In the genomic region with DNA sequence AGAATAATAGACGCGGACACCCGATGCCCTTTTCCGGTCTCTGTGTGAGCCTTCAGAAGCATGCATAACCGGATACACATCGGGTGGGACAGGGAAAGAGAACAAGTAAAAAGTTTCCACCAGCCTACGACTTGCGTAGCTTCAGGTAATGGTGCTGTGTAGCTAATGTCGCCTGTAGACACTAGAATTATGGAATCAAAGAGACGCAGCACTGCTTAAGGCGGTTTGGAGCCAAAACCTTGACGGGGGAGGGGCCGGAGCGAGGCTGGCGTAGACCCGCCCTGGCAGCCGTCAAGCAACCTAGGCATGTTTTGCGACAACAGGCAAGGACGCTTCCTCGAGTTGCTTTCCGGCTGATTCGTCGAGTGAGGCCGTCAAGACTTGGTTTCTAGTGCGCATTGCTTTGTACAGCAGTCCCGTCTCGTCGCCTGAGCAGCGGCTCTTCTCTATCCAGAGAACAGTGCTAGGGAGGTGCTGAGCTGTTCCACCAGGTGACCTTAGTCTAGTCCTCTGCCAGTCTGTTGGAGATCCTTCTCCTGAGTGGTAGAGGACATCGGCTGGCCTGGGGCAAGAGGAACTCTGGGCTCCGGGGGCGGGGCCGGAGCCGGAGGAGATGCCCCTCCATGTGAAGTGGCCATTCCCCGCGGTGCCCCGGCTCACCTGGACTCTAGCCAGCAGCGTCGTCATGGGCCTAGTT, we compare ENCODE assay signal across 8 mouse cellular contexts. TPM values are rescaled to one million over a fixed set of nuclear protein-coding genes. Genes with fewer than 3 reads are reported as not detected.
DNase-seq lines count a peak whose midpoint lies in the region; ATAC-seq and TF ChIP-seq lines count a peak whose summit lies in the region.

No protein-coding gene starts in this region.

- peak; percentile 93 for TF ChIP-seq POLR2A in heart, adult 2 months (IDR thresholded peaks at IDR 0.05; ENCODE audit: insufficient read depth, low read depth, low read length)
- TF ChIP-seq POLR2A in spleen, adult 2 months (IDR thresholded peaks at IDR 0.05; ENCODE audit: low read depth, low read length) = no peak

- no peaks in the 10 kb centered on the region; the same call in 1 of the 2 replicates for H3K79me2 ChIP-seq in heart, adult 2 months (replicated peaks; ENCODE audit: control insufficient read depth, insufficient read depth, low read length)

- ATAC-seq in embryonic facial prominence, embryonic 13.5 days (ENCODE audit: insufficient number of reproducible peaks, insufficient read depth, low FRiP score, low TSS enrichment, low read depth) = peak; percentile 60; the same call in 1 of the 2 replicates
- ATAC-seq in limb, embryonic 13.5 days (ENCODE audit: low FRiP score, low read depth) = peak; percentile 65
- ATAC-seq in midbrain, embryonic 15.5 days (replicated peaks) = peak; percentile 86

- intact Hi-C loops in heart, adult 2 months (cut with DNase I) = loop anchor here (5.0 kb wide), 2 partner anchors 35 to 110 kb away; a partner anchor contains a TSS

- no peaks in the 10 kb centered on the region for H3K9me3 ChIP-seq in embryonic facial prominence, embryonic 13.5 days
- no peaks in the 10 kb centered on the region for H3K9me3 ChIP-seq in limb, embryonic 13.5 days
- H3K9me3 ChIP-seq in midbrain, embryonic 15.5 days = no peaks in the 10 kb centered on the region

- peaks cover 11% of the 10 kb centered on the region for H3K4me1 ChIP-seq in embryonic facial prominence, embryonic 13.5 days
- H3K4me1 ChIP-seq in heart, adult 2 months (ENCODE audit: control insufficient read depth, insufficient read depth, low read length) = peaks cover 6% of the 10 kb centered on the region
- H3K4me1 ChIP-seq in limb, embryonic 13.5 days = peaks cover 13% of the 10 kb centered on the region
- H3K4me1 ChIP-seq in midbrain, embryonic 15.5 days = peaks cover 16% of the 10 kb centered on the region
- H3K4me1 ChIP-seq in spleen, adult 2 months (ENCODE audit: control insufficient read depth, insufficient read depth, insufficient read length) = no peaks in the 10 kb centered on the region; the same call in 1 of the 2 replicates

- no peak for TF ChIP-seq CTCF in heart, adult 2 months (IDR thresholded peaks at IDR 0.05)
- TF ChIP-seq CTCF in spleen, adult 2 months (IDR thresholded peaks at IDR 0.05; ENCODE audit: extremely low read depth, insufficient read depth, insufficient read length, insufficient replicate concordance) = no peak

- peak overlapping the region; percentile 63 for H3K4me3 ChIP-seq in embryonic facial prominence, embryonic 13.5 days
- peak overlapping the region; percentile 56 for H3K4me3 ChIP-seq in heart, adult 2 months
- H3K4me3 ChIP-seq in limb, embryonic 13.5 days = peak overlapping the region; percentile 62
- peak overlapping the region; percentile 60 for H3K4me3 ChIP-seq in midbrain, embryonic 15.5 days
- peak overlapping the region; percentile 67 for H3K4me3 ChIP-seq in spleen, adult 2 months (ENCODE audit: extremely low read depth, insufficient read depth, insufficient read length)

- H3K4me2 ChIP-seq in embryonic facial prominence, embryonic 13.5 days = peak overlapping the region; percentile 70
- H3K4me2 ChIP-seq in limb, embryonic 13.5 days (replicated peaks) = peak overlapping the region; percentile 76
- peak overlapping the region; percentile 72 for H3K4me2 ChIP-seq in midbrain, embryonic 15.5 days

- H3K27me3 ChIP-seq in embryonic facial prominence, embryonic 13.5 days = no peaks in the 10 kb centered on the region
- H3K27me3 ChIP-seq in heart, adult 2 months (ENCODE audit: control insufficient read depth, insufficient read depth, low read length) = no peaks in the 10 kb centered on the region
- H3K27me3 ChIP-seq in limb, embryonic 13.5 days = no peaks in the 10 kb centered on the region
- no peaks in the 10 kb centered on the region for H3K27me3 ChIP-seq in midbrain, embryonic 15.5 days (replicated peaks)
- no peaks in the 10 kb centered on the region for H3K27me3 ChIP-seq in spleen, adult 2 months (ENCODE audit: control insufficient read depth, insufficient read depth, low read length)

- TF ChIP-seq EP300 in heart, adult 2 months (IDR thresholded peaks at IDR 0.05; ENCODE audit: insufficient read depth, low read depth, low read length) = no peak

- H3K9ac ChIP-seq in embryonic facial prominence, embryonic 13.5 days = peak overlapping the region; percentile 84
- H3K9ac ChIP-seq in heart, adult 2 months (ENCODE audit: low read depth, low read length) = peak overlapping the region; percentile 79
- peak overlapping the region; percentile 79 for H3K9ac ChIP-seq in limb, embryonic 13.5 days
- H3K9ac ChIP-seq in midbrain, embryonic 15.5 days = peak overlapping the region; percentile 73

- 23% methylated on average over 39 of the region's 39 CpGs for WGBS in embryonic facial prominence, embryonic 13.5 days
- WGBS in heart, adult 2 months = 19% methylated on average over 39 of the region's 39 CpGs
- WGBS in limb, embryonic 13.5 days = 20% methylated on average over 39 of the region's 39 CpGs
- 24% methylated on average over 39 of the region's 39 CpGs for WGBS in midbrain, embryonic 15.5 days
- 30% methylated on average over 39 of the region's 39 CpGs for WGBS in spleen, adult 2 months

- DNase-seq in 3134 (ENCODE audit: extremely low read depth, insufficient read length, low spot score) = peak; percentile 89
- DNase-seq in adrenal gland, postnatal 36 days = peak; percentile 85 to 90
- DNase-seq in heart, adult 2 months = peak; percentile 86 to 90
- peak; percentile 84 to 89 for DNase-seq in kidney, adult 8-10 months
- DNase-seq in spleen, adult 2 months (ENCODE audit: low read depth in 1 of 2, low spot score in 2 of 2) = peak; percentile 71 to 83

- H3K27ac ChIP-seq in embryonic facial prominence, embryonic 13.5 days = peak overlapping the region; percentile 87
- peak overlapping the region; percentile 91 for H3K27ac ChIP-seq in heart, adult 2 months
- H3K27ac ChIP-seq in limb, embryonic 13.5 days = peak overlapping the region; percentile 77
- peak overlapping the region; percentile 85 for H3K27ac ChIP-seq in midbrain, embryonic 15.5 days
- H3K27ac ChIP-seq in spleen, adult 2 months (ENCODE audit: insufficient read depth, low read length) = peak overlapping the region; percentile 74

- H3K36me3 ChIP-seq in embryonic facial prominence, embryonic 13.5 days = no peaks in the 10 kb centered on the region
- no peaks in the 10 kb centered on the region; the same call in 1 of the 2 replicates for H3K36me3 ChIP-seq in heart, adult 2 months (ENCODE audit: control insufficient read depth, insufficient read depth, low read length)
- no peaks in the 10 kb centered on the region for H3K36me3 ChIP-seq in limb, embryonic 13.5 days
- H3K36me3 ChIP-seq in midbrain, embryonic 15.5 days (replicated peaks) = no peaks in the 10 kb centered on the region
- H3K36me3 ChIP-seq in spleen, adult 2 months (ENCODE audit: control insufficient read depth, insufficient read depth, low read length) = peaks cover 1% of the 10 kb centered on the region; the same call in 1 of the 2 replicates

RNA-seq across cellular contexts. Expression of a gene that starts 0.4 kb away (rescaled TPM):
- total RNA-seq in adrenal gland, postnatal 36 days (2021) = 10 to 100 TPM in 1 of 2 experiments, 1 to 10 TPM in 1; 9.4 to 16.3 TPM
- polyA plus RNA-seq in embryonic facial prominence, embryonic 13.5 days (2015; fragmentation: Nextera tagmentation; extraction: Ambion mirVana) = 11.3 and 14.9 TPM in 2 replicates
- total RNA-seq in heart, adult 2 months (2021) = 10 to 100 TPM; 15.4 to 19.7 TPM
- 21.2 and 33.2 TPM in 2 replicates for polyA plus RNA-seq in heart, adult 2 months (2012; rRNA removed)
- polyA plus RNA-seq in limb, embryonic 13.5 days (2015; fragmentation: Nextera tagmentation; extraction: Ambion mirVana) = 11.7 and 12.0 TPM in 2 replicates
- 2.9 and 5.2 TPM in 2 replicates for polyA plus RNA-seq in midbrain, embryonic 15.5 days (2015; fragmentation: Nextera tagmentation; extraction: Ambion mirVana)
- 12.0 and 14.0 TPM in 2 replicates for polyA plus RNA-seq in spleen, adult 2 months (2012; rRNA removed)

RNA-seq across cellular contexts. Expression of a gene that starts 0.8 kb away (rescaled TPM):
- total RNA-seq in adrenal gland, postnatal 36 days (2021) = 10 to 100 TPM; 64.7 to 87.2 TPM
- polyA plus RNA-seq in embryonic facial prominence, embryonic 13.5 days (2015; fragmentation: Nextera tagmentation; extraction: Ambion mirVana) = 92.8 and 94.8 TPM in 2 replicates
- total RNA-seq in heart, adult 2 months (2021) = 10 to 100 TPM; 45.6 to 47.4 TPM
- 93.5 and 103 TPM in 2 replicates for polyA plus RNA-seq in heart, adult 2 months (2012; rRNA removed)
- 91.0 and 92.2 TPM in 2 replicates for polyA plus RNA-seq in limb, embryonic 13.5 days (2015; fragmentation: Nextera tagmentation; extraction: Ambion mirVana)
- polyA plus RNA-seq in midbrain, embryonic 15.5 days (2015; fragmentation: Nextera tagmentation; extraction: Ambion mirVana) = 86.8 and 90.3 TPM in 2 replicates
- 87.5 and 113 TPM in 2 replicates for polyA plus RNA-seq in spleen, adult 2 months (2012; rRNA removed)

RNA-seq across cellular contexts. Expression of a gene that starts 11.9 kb away (rescaled TPM):
- 100 to 1,000 TPM; 409 to 419 TPM for total RNA-seq in adrenal gland, postnatal 36 days (2021)
- polyA plus RNA-seq in embryonic facial prominence, embryonic 13.5 days (2015; fragmentation: Nextera tagmentation; extraction: Ambion mirVana) = 776 and 892 TPM in 2 replicates
- 100 to 1,000 TPM; 200 to 274 TPM for total RNA-seq in heart, adult 2 months (2021)
- polyA plus RNA-seq in heart, adult 2 months (2012; rRNA removed) = 593 and 754 TPM in 2 replicates
- 828 and 885 TPM in 2 replicates for polyA plus RNA-seq in limb, embryonic 13.5 days (2015; fragmentation: Nextera tagmentation; extraction: Ambion mirVana)
- 402 and 414 TPM in 2 replicates for polyA plus RNA-seq in midbrain, embryonic 15.5 days (2015; fragmentation: Nextera tagmentation; extraction: Ambion mirVana)
- polyA plus RNA-seq in spleen, adult 2 months (2012; rRNA removed) = 1,039 and 1,194 TPM in 2 replicates

RNA-seq across cellular contexts. Expression of a gene that starts 14.4 kb away (rescaled TPM):
- total RNA-seq in adrenal gland, postnatal 36 days (2021) = 100 to 1,000 TPM; 235 to 239 TPM
- polyA plus RNA-seq in embryonic facial prominence, embryonic 13.5 days (2015; fragmentation: Nextera tagmentation; extraction: Ambion mirVana) = 124 and 133 TPM in 2 replicates
- 100 to 1,000 TPM; 131 to 132 TPM for total RNA-seq in heart, adult 2 months (2021)
- polyA plus RNA-seq in heart, adult 2 months (2012; rRNA removed) = 240 and 378 TPM in 2 replicates
- polyA plus RNA-seq in limb, embryonic 13.5 days (2015; fragmentation: Nextera tagmentation; extraction: Ambion mirVana) = 127 and 128 TPM in 2 replicates
- polyA plus RNA-seq in midbrain, embryonic 15.5 days (2015; fragmentation: Nextera tagmentation; extraction: Ambion mirVana) = 308 and 309 TPM in 2 replicates
- 267 and 342 TPM in 2 replicates for polyA plus RNA-seq in spleen, adult 2 months (2012; rRNA removed)

RNA-seq across cellular contexts. Expression of a gene that starts 22.3 kb away (rescaled TPM):
- total RNA-seq in adrenal gland, postnatal 36 days (2021) = 100 to 1,000 TPM; 180 to 272 TPM
- 254 and 268 TPM in 2 replicates for polyA plus RNA-seq in embryonic facial prominence, embryonic 13.5 days (2015; fragmentation: Nextera tagmentation; extraction: Ambion mirVana)
- total RNA-seq in heart, adult 2 months (2021) = 10 to 100 TPM; 63.1 to 71.6 TPM
- polyA plus RNA-seq in heart, adult 2 months (2012; rRNA removed) = 121 and 191 TPM in 2 replicates
- polyA plus RNA-seq in limb, embryonic 13.5 days (2015; fragmentation: Nextera tagmentation; extraction: Ambion mirVana) = 247 and 260 TPM in 2 replicates
- 1,073 and 1,116 TPM in 2 replicates for polyA plus RNA-seq in midbrain, embryonic 15.5 days (2015; fragmentation: Nextera tagmentation; extraction: Ambion mirVana)
- polyA plus RNA-seq in spleen, adult 2 months (2012; rRNA removed) = 182 and 192 TPM in 2 replicates

Comparison
In these comparisons a context has a peak if more than half of its experiments do, and no peak if none do; other contexts are left out.
1. Peak in every context shown above with its lines: DNase-seq, ATAC-seq, H3K4me3 ChIP-seq and H3K27ac ChIP-seq.